Mouse (Mus musculus): ENCODE results near the gene Lhfpl5.

Lhfpl5 gene

GRCm38 (mm10) chr17:28628248-28629124 lies 53.0 kb downstream of the Lhfpl5 start:
- DNase-seq, result no peak

GRCm38 (mm10) chr17:28629125-28629524 lies 53.7 kb downstream of the Lhfpl5 start:
- DNase-seq, result no peak

Measured in right cerebral cortex, adult 18-20 months (tissue).